Mouse (Mus musculus): ENCODE measurements around the gene 9930022D16Rik. TPM values are rescaled to one million over a fixed set of nuclear protein-coding genes. Genes with fewer than 3 reads are reported as not detected.

Gene 9930022D16Rik
- polyA plus RNA-seq, 1 experiment from 2014 or later, result not detected

- 97% methylated on average over 5 of the region's 5 CpGs for WGBS
Observed at GRCm38 (mm10) chr11:109389046-109389445, 24.7 kb upstream of the 9930022D16Rik start.

GRCm38 (mm10) chr11:109391200-109391599, 22.5 kb upstream of the 9930022D16Rik start:
- H3K4me1 ChIP-seq, result no peaks in the 10 kb centered on the region
- H3K4me2 ChIP-seq (replicated peaks), result no peak overlapping the region
- no peak overlapping the region for H3K27ac ChIP-seq
- no peaks in the 10 kb centered on the region for H3K27me3 ChIP-seq
- H3K9ac ChIP-seq, result no peak overlapping the region
- peaks cover 22% of the 10 kb centered on the region for H3K36me3 ChIP-seq
- no peak for ATAC-seq (ENCODE audit: low FRiP score)
- 85% methylated on average over 7 of the region's 7 CpGs for WGBS
- H3K9me3 ChIP-seq (replicated peaks), result no peaks in the 10 kb centered on the region
- H3K4me3 ChIP-seq, result no peak overlapping the region

More at GRCm38 (mm10) chr11:109389046-109389445, 24.7 kb upstream of the 9930022D16Rik start:
- no peaks in the 10 kb centered on the region for H3K27me3 ChIP-seq
- peaks cover 6% of the 10 kb centered on the region; the same call in 1 of the 2 replicates for H3K36me3 ChIP-seq
- H3K9ac ChIP-seq, result no peak overlapping the region
- H3K4me1 ChIP-seq, result no peaks in the 10 kb centered on the region
- H3K9me3 ChIP-seq (replicated peaks), result no peaks in the 10 kb centered on the region
- no peak overlapping the region for H3K27ac ChIP-seq
- no peak for ATAC-seq (ENCODE audit: low FRiP score)
- H3K4me3 ChIP-seq, result no peak overlapping the region
- H3K4me2 ChIP-seq (replicated peaks), result no peak overlapping the region

DNA sequence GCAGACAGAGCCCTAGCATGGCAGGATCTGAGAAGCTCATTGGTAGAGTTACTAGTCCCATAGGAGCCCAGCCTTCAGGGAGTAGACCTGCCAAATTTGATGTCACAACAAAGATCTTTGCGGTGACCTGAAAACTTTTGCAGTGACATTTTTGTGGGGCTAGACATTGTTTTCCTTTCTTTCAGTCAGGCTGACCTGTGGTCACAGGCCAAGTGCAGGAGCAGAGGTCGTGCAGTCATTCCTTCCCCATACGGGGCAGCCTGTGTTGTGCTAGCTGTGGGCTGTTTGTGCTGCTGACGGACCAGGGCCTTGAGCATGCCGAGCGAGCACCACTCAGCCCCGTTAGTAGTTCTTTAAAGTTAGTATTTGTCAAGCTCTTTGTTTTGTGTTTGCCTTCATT, 22.0 kb upstream of the 9930022D16Rik start:
- no peak overlapping the region for H3K4me3 ChIP-seq
- H3K27me3 ChIP-seq, result no peaks in the 10 kb centered on the region
- no peak overlapping the region for H3K9ac ChIP-seq
- no peak for ATAC-seq (ENCODE audit: low FRiP score)
- no peaks in the 10 kb centered on the region for H3K4me1 ChIP-seq
- no peak overlapping the region for H3K27ac ChIP-seq
- no peaks in the 10 kb centered on the region for H3K9me3 ChIP-seq (replicated peaks)
- WGBS, result 43% methylated on average over 7 of the region's 7 CpGs
- peaks cover 28% of the 10 kb centered on the region for H3K36me3 ChIP-seq
- no peak overlapping the region for H3K4me2 ChIP-seq (replicated peaks)

DNA sequence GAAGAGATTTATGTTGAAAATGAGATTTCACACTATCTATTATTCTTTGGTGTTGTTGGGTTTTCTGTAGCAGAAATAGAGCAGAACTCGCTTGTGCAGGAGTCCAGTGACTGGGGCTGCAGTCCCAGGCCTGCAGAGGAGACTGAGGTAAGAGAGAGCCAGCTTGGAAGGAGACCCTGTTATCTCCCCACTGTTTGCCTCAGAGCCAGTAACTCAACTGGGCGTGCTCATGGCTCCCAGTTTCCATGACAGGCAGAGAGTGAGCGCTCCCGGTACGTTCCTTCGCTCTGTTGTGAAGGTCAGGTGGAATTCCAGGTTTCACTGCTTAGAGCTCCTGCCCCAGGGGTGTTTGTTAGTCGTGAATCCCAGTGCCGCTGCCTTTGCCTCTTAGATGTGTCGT, 21.1 kb upstream of the 9930022D16Rik start:
- no peak for ATAC-seq (ENCODE audit: low FRiP score)
- Histone ChIP-seq H3K36me3 (peaks cover 34% of the 10 kb centered on the region), H3K9ac (no peak overlapping the region), H3K9me3 (replicated peaks) (no peaks in the 10 kb centered on the region), H3K4me3 (no peak overlapping the region), H3K4me1 (no peaks in the 10 kb centered on the region), H3K4me2 (replicated peaks) (no peak overlapping the region), H3K27ac (no peak overlapping the region), H3K27me3 (no peaks in the 10 kb centered on the region)
- WGBS, result 89% methylated on average over 9 of the region's 9 CpGs

GRCm38 (mm10) chr11:109394758-109395157, 19.0 kb upstream of the 9930022D16Rik start:
- Histone ChIP-seq H3K27me3 (no peaks in the 10 kb centered on the region), H3K27ac (no peak overlapping the region), H3K36me3 (peaks cover 45% of the 10 kb centered on the region), H3K9me3 (replicated peaks) (no peaks in the 10 kb centered on the region), H3K4me3 (no peak overlapping the region), H3K4me1 (no peaks in the 10 kb centered on the region), H3K9ac (no peak overlapping the region), H3K4me2 (replicated peaks) (no peak overlapping the region)
- 86% methylated on average over 9 of the region's 9 CpGs for WGBS
- ATAC-seq (ENCODE audit: low FRiP score), result no peak

DNA sequence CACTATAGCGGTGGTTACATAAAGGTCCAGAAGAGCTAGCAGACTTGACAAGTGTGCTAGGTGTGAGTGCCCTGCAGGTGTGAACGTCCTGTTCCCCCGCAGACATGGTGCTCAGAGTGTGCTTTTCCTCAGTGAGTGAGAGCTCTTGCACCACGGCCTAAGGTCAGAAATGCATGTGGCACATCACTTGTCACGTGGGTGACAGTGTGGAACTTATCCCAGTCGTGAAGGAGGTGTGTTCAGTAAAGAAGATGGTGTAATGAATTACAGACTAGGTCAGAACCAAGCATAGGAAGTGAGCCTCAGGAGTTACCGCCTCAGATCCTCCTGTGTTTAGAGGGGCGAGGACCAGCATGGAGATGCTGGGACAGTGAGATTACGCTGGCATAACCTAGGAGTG, 18.4 kb upstream of the 9930022D16Rik start:
- H3K27ac ChIP-seq, result no peak overlapping the region

GRCm38 (mm10) chr11:109406431-109406830, 7.3 kb upstream of the 9930022D16Rik start:
- Histone ChIP-seq H3K9me3 (replicated peaks) (no peaks in the 10 kb centered on the region), H3K4me2 (replicated peaks) (no peak overlapping the region), H3K27me3 (no peaks in the 10 kb centered on the region), H3K9ac (no peak overlapping the region), H3K4me1 (no peaks in the 10 kb centered on the region), H3K36me3 (no peaks in the 10 kb centered on the region), H3K4me3 (no peak overlapping the region), H3K27ac (no peak overlapping the region)
- WGBS, result 93% methylated on average over 5 of the region's 5 CpGs
- ATAC-seq (ENCODE audit: low FRiP score), result no peak

More for the DNA sequence above, 18.4 kb upstream of the 9930022D16Rik start:
- Histone ChIP-seq H3K36me3 (peaks cover 45% of the 10 kb centered on the region), H3K9ac (no peak overlapping the region), H3K27me3 (no peaks in the 10 kb centered on the region), H3K4me1 (no peaks in the 10 kb centered on the region), H3K9me3 (replicated peaks) (no peaks in the 10 kb centered on the region), H3K4me3 (no peak overlapping the region), H3K4me2 (replicated peaks) (no peak overlapping the region)
- ATAC-seq (ENCODE audit: low FRiP score), result no peak
- WGBS, result 90% methylated on average over 9 of the region's 9 CpGs

- no peaks in the 10 kb centered on the region for H3K9me3 ChIP-seq (replicated peaks)
- 89% methylated on average over 15 of the region's 15 CpGs for WGBS
- no peaks in the 10 kb centered on the region for H3K4me1 ChIP-seq
- H3K27me3 ChIP-seq, result no peaks in the 10 kb centered on the region
- H3K36me3 ChIP-seq, result no peaks in the 10 kb centered on the region
- H3K27ac ChIP-seq, result no peak overlapping the region
- no peak overlapping the region for H3K4me3 ChIP-seq
- ATAC-seq (ENCODE audit: low FRiP score), result no peak
- no peak overlapping the region for H3K4me2 ChIP-seq (replicated peaks)
- H3K9ac ChIP-seq, result no peak overlapping the region
Observed at GRCm38 (mm10) chr11:109410197-109410980, 3.3 kb upstream of the 9930022D16Rik start.

DNA sequence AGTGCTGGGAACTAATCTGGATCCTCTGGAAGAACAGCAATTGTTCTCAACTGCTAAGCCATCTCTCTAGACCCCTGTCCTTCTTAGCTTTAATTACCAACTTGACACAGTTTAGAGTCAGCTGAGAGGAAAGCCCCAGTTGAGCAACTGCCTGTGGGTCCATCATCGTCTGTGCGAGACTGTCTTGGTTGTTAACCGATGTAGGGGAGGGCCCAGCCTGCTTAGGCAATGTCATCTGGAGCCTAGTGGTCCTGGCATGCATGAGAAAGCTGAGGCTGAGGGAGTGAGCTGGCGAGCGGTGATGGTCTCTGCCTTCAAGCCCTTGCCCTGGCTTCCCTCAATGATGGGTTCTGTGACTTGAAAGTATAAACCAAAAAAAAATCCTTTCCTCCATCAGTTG, 1.1 kb downstream of the 9930022D16Rik start:
- WGBS, result 89% methylated on average over 5 of the region's 5 CpGs
- Histone ChIP-seq H3K4me2 (replicated peaks) (no peak overlapping the region), H3K9me3 (replicated peaks) (no peaks in the 10 kb centered on the region), H3K9ac (no peak overlapping the region), H3K4me1 (no peaks in the 10 kb centered on the region), H3K36me3 (no peaks in the 10 kb centered on the region), H3K4me3 (no peak overlapping the region), H3K27ac (no peak overlapping the region), H3K27me3 (no peaks in the 10 kb centered on the region)
- no peak for ATAC-seq (ENCODE audit: low FRiP score)

DNA sequence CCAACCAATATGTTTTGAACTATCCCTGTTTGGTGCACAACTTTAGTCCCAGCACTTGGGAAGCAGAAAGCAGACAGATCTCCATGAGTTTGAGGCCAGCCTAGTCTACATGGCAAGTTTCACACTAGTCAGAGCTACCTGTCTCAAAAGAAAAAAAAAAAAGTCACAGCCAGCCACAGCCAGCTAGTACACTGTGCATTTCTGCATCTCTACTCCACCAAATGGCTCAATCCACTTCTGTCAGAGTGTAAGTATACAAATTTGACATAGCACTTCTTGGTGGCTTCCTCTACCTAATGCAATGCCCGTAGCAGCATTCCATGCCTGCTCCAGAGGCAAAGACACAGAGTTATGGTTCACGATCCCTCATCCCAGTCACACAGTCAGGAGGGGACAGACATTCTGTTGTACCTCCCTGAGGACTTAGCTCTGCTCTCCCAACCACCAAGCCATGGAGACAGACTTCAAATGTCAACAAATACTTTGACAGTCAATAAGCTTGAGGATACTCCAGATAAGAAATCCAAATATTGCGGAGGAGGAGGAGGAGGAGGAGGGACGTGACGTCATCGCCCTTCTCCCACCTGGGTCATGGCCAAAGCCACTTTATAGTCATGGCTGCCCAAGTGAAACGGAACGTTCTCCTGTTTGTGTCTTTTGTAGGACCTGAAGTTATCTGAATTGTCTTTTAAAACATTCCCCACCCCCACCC, 3.1 kb downstream of the 9930022D16Rik start:
- H3K27ac ChIP-seq, result no peak overlapping the region
- no peaks in the 10 kb centered on the region for H3K36me3 ChIP-seq
- no peak for ATAC-seq (ENCODE audit: low FRiP score)
- H3K4me2 ChIP-seq (replicated peaks), result no peak overlapping the region
- H3K9ac ChIP-seq, result no peak overlapping the region
- WGBS, result 88% methylated on average over 8 of the region's 8 CpGs
- 0 out of 2 replicates have a peak, but pooled peaks cover 3% of the 10 kb centered on the region for H3K27me3 ChIP-seq
- no peaks in the 10 kb centered on the region for H3K9me3 ChIP-seq (replicated peaks)
- H3K4me1 ChIP-seq, result no peaks in the 10 kb centered on the region
- no peak overlapping the region for H3K4me3 ChIP-seq

DNA sequence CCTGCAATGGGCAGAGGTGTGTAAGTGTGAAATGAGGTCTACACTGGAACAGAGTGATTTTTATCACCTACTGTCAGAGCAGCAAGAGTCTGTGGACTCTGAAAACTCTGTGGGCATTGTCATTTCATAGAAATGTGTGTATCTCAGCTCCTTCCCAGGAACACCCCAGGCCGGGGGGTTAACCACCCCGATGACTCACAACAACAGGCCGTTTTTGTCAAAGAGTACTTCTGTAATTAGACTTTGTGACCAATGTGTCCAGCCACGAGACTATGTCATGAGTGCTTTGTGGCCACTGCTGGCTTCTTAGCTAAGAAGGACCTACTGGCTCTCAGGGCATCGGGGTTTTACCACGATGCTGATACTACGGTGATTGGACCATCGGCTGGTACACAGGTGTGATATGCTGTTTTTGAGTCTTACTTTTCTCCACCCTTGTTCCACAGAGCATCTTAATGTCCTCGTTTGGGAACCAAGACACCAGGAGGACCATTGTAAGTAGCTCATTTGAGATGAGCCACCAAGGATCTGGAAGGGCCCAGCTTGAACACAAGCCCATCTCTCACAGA, 3.8 kb downstream of the 9930022D16Rik start:
- no peak overlapping the region for H3K9ac ChIP-seq
- 0 out of 2 replicates have a peak, but pooled peaks cover 3% of the 10 kb centered on the region for H3K9me3 ChIP-seq (replicated peaks)
- H3K36me3 ChIP-seq, result no peaks in the 10 kb centered on the region
- H3K4me2 ChIP-seq (replicated peaks), result no peak overlapping the region
- H3K4me3 ChIP-seq, result no peak overlapping the region
- no peak overlapping the region for H3K27ac ChIP-seq
- 89% methylated on average over 9 of the region's 9 CpGs for WGBS
- no peaks in the 10 kb centered on the region for H3K4me1 ChIP-seq
- ATAC-seq (ENCODE audit: low FRiP score), result no peak
- 0 out of 2 replicates have a peak, but pooled peaks cover 3% of the 10 kb centered on the region for H3K27me3 ChIP-seq

DNA sequence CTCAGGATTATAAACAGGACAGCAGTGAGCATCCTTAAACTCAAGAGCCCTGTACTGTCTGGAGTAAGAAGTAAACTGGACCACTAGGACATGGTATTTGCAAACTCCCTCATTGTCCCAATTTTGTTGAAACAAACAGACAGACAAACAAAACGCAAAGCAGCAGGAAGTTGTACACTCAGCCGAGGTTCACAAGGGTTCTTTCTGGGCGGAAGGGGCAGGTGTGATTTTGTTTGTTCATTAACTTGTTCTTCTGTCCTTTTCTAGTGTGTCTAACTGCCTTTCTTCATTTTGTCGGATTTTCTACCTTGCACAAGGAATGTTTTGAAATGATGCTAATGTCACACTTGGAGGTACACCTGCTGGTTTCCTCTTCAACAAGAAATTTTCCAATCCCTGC, 5.7 kb downstream of the 9930022D16Rik start:
- Histone ChIP-seq H3K9me3 (replicated peaks) (0 out of 2 replicates have a peak, but pooled peaks cover 3% of the 10 kb centered on the region), H3K9ac (no peak overlapping the region), H3K4me3 (no peak overlapping the region), H3K36me3 (no peaks in the 10 kb centered on the region), H3K27me3 (0 out of 2 replicates have a peak, but pooled peaks cover 3% of the 10 kb centered on the region), H3K27ac (no peak overlapping the region), H3K4me2 (replicated peaks) (no peak overlapping the region), H3K4me1 (no peaks in the 10 kb centered on the region)
- no peak for ATAC-seq (ENCODE audit: low FRiP score)
- WGBS, result 47% methylated on average over 4 of the region's 4 CpGs
